Mouse (Mus musculus) erythroblast, embryonic 14.5 days (primary cell): Measurements from ENCODE around the gene 2210016F16Rik.
"Not testable (repeated sequence)": the region's sequence is repeated elsewhere in the genome, so short reads cannot be mapped to it uniquely, and the experiment has no call there.

ENCODE experiments used
- GATA1 ChIP-seq: IDR thresholded peaks from 2 replicates; pipeline ENCODE4 v1.6.1; 2012; ENCODE audit warnings: low read length, inconsistent platforms, mixed read lengths
- TAL1 ChIP-seq: IDR thresholded peaks from 3 replicates; pipeline ENCODE4 v1.6.1; 2012; ENCODE audit warnings: low read length, inconsistent platforms, mixed read lengths

DNA sequence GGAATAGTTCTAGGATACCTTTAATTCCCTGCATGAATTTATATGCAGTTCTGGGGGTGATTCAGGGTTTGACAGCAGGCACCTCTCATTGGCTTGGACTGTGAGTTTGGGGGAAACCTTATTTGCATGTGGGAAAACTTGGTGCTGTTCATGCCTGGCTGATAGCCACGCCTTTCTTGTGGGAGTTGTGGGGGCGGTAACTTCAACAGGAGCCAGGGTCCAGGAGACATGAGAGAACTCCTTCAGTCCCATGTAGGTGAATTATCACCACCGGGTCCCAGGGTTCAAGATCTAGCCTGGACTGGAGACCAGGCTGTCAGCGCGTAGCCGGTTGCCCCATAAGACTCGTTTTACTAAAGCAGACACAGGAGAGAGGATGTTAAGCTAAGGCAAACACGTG lies 19.8 kb downstream of the 2210016F16Rik start:
- TF ChIP-seq GATA1, TAL1: not testable (repeated sequence)
